ENCODE assay signal across 27 mouse cellular contexts in genomic region chr12:103548526-103548925, GRCm38 (mm10).
"Had no signal": no experiment of that assay in that cellular context is flagged by ENCODE, and none has a peak within 500 bp of the region (broad histone marks: within the 10 kb centered on the region; RNA-seq: fewer than 3 reads in every experiment).

No protein-coding gene starts in this region.

- DNase-seq: gastrocnemius, adult 2 months; gastrocnemius, postnatal 10 days; gastrocnemius, postnatal 25 days; heart, adult 18-20 months; heart, postnatal 14 days; heart, postnatal 4 days; kidney, adult 11 months; kidney, adult 2 months; kidney, adult 9 months; kidney, postnatal 14 days; kidney, postnatal 36 days; layer of hippocampus, adult 9-11 months; layer of hippocampus, postnatal 36 days; left cerebral cortex, postnatal 4 days had no signal

- H3K4me1 ChIP-seq: heart, embryonic 10.5 days; heart, embryonic 13.5 days; heart, embryonic 15.5 days; hindbrain, embryonic 12.5 days; kidney, embryonic 15.5 days; limb, embryonic 13.5 days; limb, embryonic 15.5 days had no signal

- H3K9ac ChIP-seq: heart, embryonic 13.5 days; heart, embryonic 15.5 days; hindbrain, embryonic 12.5 days; hindbrain, embryonic 14.5 days; kidney, embryonic 15.5 days; limb, embryonic 13.5 days; limb, embryonic 15.5 days; liver, embryonic 14.5 days had no signal

- ATAC-seq: hindbrain, embryonic 16.5 days; intestine, embryonic 16.5 days had no signal

- H3K27ac ChIP-seq: gastrocnemius, adult 2 months; heart, embryonic 10.5 days; heart, embryonic 13.5 days; heart, embryonic 15.5 days; hindbrain, embryonic 10.5 days; hindbrain, embryonic 12.5 days; hindbrain, embryonic 14.5 days; kidney, embryonic 15.5 days; kidney, postnatal 0 days; limb, embryonic 13.5 days; limb, embryonic 15.5 days; liver, embryonic 14.5 days had no signal

- H3K4me3 ChIP-seq: gastrocnemius, adult 2 months; heart, embryonic 10.5 days; heart, embryonic 13.5 days; heart, embryonic 15.5 days; hindbrain, embryonic 10.5 days; hindbrain, embryonic 12.5 days; kidney, embryonic 15.5 days; limb, embryonic 13.5 days; limb, embryonic 15.5 days had no signal

- H3K4me2 ChIP-seq: heart, embryonic 13.5 days; heart, embryonic 15.5 days; hindbrain, embryonic 12.5 days; hindbrain, embryonic 14.5 days; kidney, embryonic 15.5 days; limb, embryonic 13.5 days; limb, embryonic 15.5 days had no signal

- H3K9me3 ChIP-seq: heart, embryonic 10.5 days; heart, embryonic 13.5 days; heart, embryonic 15.5 days; hindbrain, embryonic 10.5 days; hindbrain, embryonic 12.5 days; kidney, embryonic 15.5 days; limb, embryonic 13.5 days; limb, embryonic 15.5 days had no signal

- H3K36me3 ChIP-seq: heart, embryonic 10.5 days; heart, embryonic 13.5 days; heart, embryonic 15.5 days; hindbrain, embryonic 10.5 days; hindbrain, embryonic 12.5 days; kidney, embryonic 15.5 days; limb, embryonic 13.5 days; limb, embryonic 15.5 days had no signal

- H3K27me3 ChIP-seq: heart, embryonic 13.5 days; heart, embryonic 15.5 days; hindbrain, embryonic 12.5 days; kidney, embryonic 15.5 days; limb, embryonic 13.5 days; limb, embryonic 15.5 days had no signal
